Mouse (Mus musculus) kidney, embryonic 16.5 days (tissue): Measurements from ENCODE around the gene Rab25. TPM values are rescaled to one million over a fixed set of nuclear protein-coding genes. Genes with fewer than 3 reads are reported as not detected.

Experiments
- ATAC-seq: fragments of 200-750 bp; cut with Nextera tagmentation; 2 replicates; pipeline ENCODE4 v1.8.0; 2017; ENCODE audit warnings: moderate TSS enrichment; ENCODE audit not compliant: low FRiP score, low TSS enrichment
- H3K27ac ChIP-seq: fragments of 300-500 bp; sonication (generic); 2 replicates; pipeline ENCODE4 v1.5.1; 2014; ENCODE audit warnings: low read length
- H3K27me3 ChIP-seq: fragments of 300-500 bp; sonication (generic); 2 replicates; pipeline ENCODE4 v1.6.1; 2014; ENCODE audit warnings: low read length, control low read depth, mixed read lengths; ENCODE audit not compliant: insufficient read depth
- H3K36me3 ChIP-seq: fragments of 300-500 bp; sonication (generic); 2 replicates; pipeline ENCODE4 v1.6.1; 2014; ENCODE audit warnings: low read length, control low read depth, mixed read lengths; ENCODE audit not compliant: insufficient read depth
- H3K4me1 ChIP-seq: fragments of 300-500 bp; sonication (generic); 2 replicates; pipeline ENCODE4 v1.6.1; 2014; ENCODE audit warnings: low read length, control low read depth, mixed read lengths; ENCODE audit not compliant: insufficient read depth
- H3K4me2 ChIP-seq: fragments of 300-500 bp; sonication (generic); replicated peaks from 2 replicates; pipeline ENCODE4 v1.6.1; 2014; ENCODE audit warnings: low read depth, low read length
- H3K4me3 ChIP-seq: fragments of 300-500 bp; sonication (generic); 2 replicates; pipeline ENCODE4 v1.5.1; 2014; ENCODE audit warnings: mild to moderate bottlenecking, low read length
- H3K9ac ChIP-seq: fragments of 300-500 bp; sonication (generic); replicated peaks from 2 replicates; pipeline ENCODE4 v1.6.1; 2014; ENCODE audit warnings: low read length
- H3K9me3 ChIP-seq: fragments of 300-500 bp; sonication (generic); 2 replicates; pipeline ENCODE4 v1.6.1; 2016; ENCODE audit warnings: low read length, control low read depth
- WGBS: fragments of 180-500 bp; shearing (Covaris S2); extraction: QIAGEN DNeasy Blood & Tissue Kit; methylation state at CpG from one replicate; pipeline ENCODE4 v1.1.7; 2014; 5-methylcytosine and 5-hydroxymethylcytosine counted together
- polyA plus RNA-seq: library from polyadenylated mRNA; unstranded; fragments of >200 nt; fragmentation: Nextera tagmentation; extraction: Ambion mirVana; gene quantifications from 2 replicates; pipeline ENCODE4 v1.2.1, GENCODE M21; 2015

The Rab25 gene
- polyA plus RNA-seq, 1 experiment from 2014 or later = 17.3 TPM

- 15% methylated on average over 11 of the region's 11 CpGs for WGBS
- Histone ChIP-seq H3K36me3 (no peaks in the 10 kb centered on the region), H3K27me3 (no peaks in the 10 kb centered on the region), H3K4me2 (peak overlapping the region; percentile 96), H3K4me3 (peak overlapping the region; percentile 72), H3K9ac (peak overlapping the region; percentile 78), H3K4me1 (peaks cover 41% of the 10 kb centered on the region), H3K9me3 (no peaks in the 10 kb centered on the region), H3K27ac (peak overlapping the region; percentile 79)
- ATAC-seq = peak; percentile 9
Measured at GRCm38 (mm10) chr3:88502031-88502571, 46.0 kb downstream of the Rab25 start.

- H3K27ac ChIP-seq = peak overlapping the region; percentile 79
- 58% methylated on average over 6 of the region's 6 CpGs for WGBS
- no peaks in the 10 kb centered on the region for H3K9me3 ChIP-seq
- no peak for ATAC-seq
- H3K4me2 ChIP-seq = peak overlapping the region; percentile 96
- H3K36me3 ChIP-seq = no peaks in the 10 kb centered on the region
- peaks cover 39% of the 10 kb centered on the region for H3K4me1 ChIP-seq
- H3K9ac ChIP-seq = peak overlapping the region; percentile 78
- no peaks in the 10 kb centered on the region for H3K27me3 ChIP-seq
- peak overlapping the region; percentile 72 for H3K4me3 ChIP-seq
Measured at GRCm38 (mm10) chr3:88501366-88502030, 46.6 kb downstream of the Rab25 start.

- Histone ChIP-seq H3K9me3 (no peaks in the 10 kb centered on the region), H3K27ac (peak overlapping the region; percentile 79; the same call in 1 of the 2 replicates), H3K4me3 (peak overlapping the region; percentile 72; the same call in 1 of the 2 replicates), H3K27me3 (no peaks in the 10 kb centered on the region), H3K9ac (peak overlapping the region; percentile 78), H3K4me2 (peak overlapping the region; percentile 96), H3K4me1 (peaks cover 46% of the 10 kb centered on the region), H3K36me3 (no peaks in the 10 kb centered on the region)
- WGBS = 45% methylated on average over 4 of the region's 4 CpGs
- ATAC-seq = 0 out of 2 replicates have a peak, but pooled peaks have one; percentile 5
Measured at GRCm38 (mm10) chr3:88500655-88501365, 47.3 kb downstream of the Rab25 start.

- H3K4me2 ChIP-seq = no peak overlapping the region
- H3K9ac ChIP-seq = no peak overlapping the region
- no peak overlapping the region for H3K27ac ChIP-seq
- no peaks in the 10 kb centered on the region for H3K9me3 ChIP-seq
- ATAC-seq = no peak
- H3K36me3 ChIP-seq = no peaks in the 10 kb centered on the region
- no peak overlapping the region for H3K4me3 ChIP-seq
- 92% methylated on average over 7 of the region's 7 CpGs for WGBS
- H3K27me3 ChIP-seq = no peaks in the 10 kb centered on the region
- peaks cover 53% of the 10 kb centered on the region for H3K4me1 ChIP-seq
Measured at GRCm38 (mm10) chr3:88500087-88500486, 48.0 kb downstream of the Rab25 start.

GRCm38 (mm10) chr3:88499580-88499979 is 48.5 kb downstream of the Rab25 start:
- H3K27ac ChIP-seq = no peak overlapping the region
- peaks cover 57% of the 10 kb centered on the region for H3K4me1 ChIP-seq
- H3K4me2 ChIP-seq = no peak overlapping the region
- H3K36me3 ChIP-seq = no peaks in the 10 kb centered on the region
- no peak for ATAC-seq
- H3K4me3 ChIP-seq = no peak overlapping the region
- 76% methylated on average over 4 of the region's 4 CpGs for WGBS
- H3K9me3 ChIP-seq = no peaks in the 10 kb centered on the region
- no peaks in the 10 kb centered on the region for H3K27me3 ChIP-seq
- H3K9ac ChIP-seq = no peak overlapping the region

GRCm38 (mm10) chr3:88495741-88496415 is 52.2 kb downstream of the Rab25 start:
- Histone ChIP-seq H3K4me1 (peaks cover 51% of the 10 kb centered on the region), H3K4me3 (no peak overlapping the region), H3K27me3 (no peaks in the 10 kb centered on the region), H3K9me3 (no peaks in the 10 kb centered on the region), H3K36me3 (no peaks in the 10 kb centered on the region), H3K9ac (no peak overlapping the region; the same call in 1 of the 2 replicates), H3K4me2 (no peak overlapping the region), H3K27ac (no peak overlapping the region)
- no peak for ATAC-seq
- WGBS = 78% methylated on average over 10 of the region's 10 CpGs

GRCm38 (mm10) chr3:88494836-88495628 is 53.1 kb downstream of the Rab25 start:
- ATAC-seq = no peak
- 56% methylated on average over 9 of the region's 9 CpGs for WGBS
- no peaks in the 10 kb centered on the region for H3K27me3 ChIP-seq
- no peak overlapping the region for H3K9ac ChIP-seq
- H3K4me1 ChIP-seq = peaks cover 42% of the 10 kb centered on the region
- no peaks in the 10 kb centered on the region for H3K9me3 ChIP-seq
- H3K4me3 ChIP-seq = no peak overlapping the region
- H3K4me2 ChIP-seq = no peak overlapping the region
- no peaks in the 10 kb centered on the region for H3K36me3 ChIP-seq
- H3K27ac ChIP-seq = 0 out of 2 replicates have a peak overlapping the region, but pooled peaks have one; percentile 27

- Histone ChIP-seq H3K4me3 (no peak overlapping the region; the same call in 1 of the 2 replicates), H3K27ac (peak overlapping the region; percentile 93), H3K36me3 (no peaks in the 10 kb centered on the region), H3K27me3 (no peaks in the 10 kb centered on the region), H3K4me2 (peak overlapping the region; percentile 78), H3K4me1 (peaks cover 43% of the 10 kb centered on the region), H3K9ac (peak overlapping the region; percentile 72; the same call in 1 of the 2 replicates), H3K9me3 (no peaks in the 10 kb centered on the region)
- 73% methylated on average over 11 of the region's 11 CpGs for whole genome bisulfite sequencing
- no peak for ATAC-seq
Measured at GRCm38 (mm10) chr3:88493706-88494582, 54.2 kb downstream of the Rab25 start.
